Mouse (Mus musculus) frontal cortex, postnatal 10 days (tissue): Measurements from ENCODE around the gene Atl1.

Source experiments
- DNase-seq, 2 experiments: peaks; one replicate each; pipeline ENCODE4 v3.0.0; 2022; ENCODE audit warnings: low spot score in 2 of 2, mixed read lengths in 1 of 2

Gene Atl1

DNA sequence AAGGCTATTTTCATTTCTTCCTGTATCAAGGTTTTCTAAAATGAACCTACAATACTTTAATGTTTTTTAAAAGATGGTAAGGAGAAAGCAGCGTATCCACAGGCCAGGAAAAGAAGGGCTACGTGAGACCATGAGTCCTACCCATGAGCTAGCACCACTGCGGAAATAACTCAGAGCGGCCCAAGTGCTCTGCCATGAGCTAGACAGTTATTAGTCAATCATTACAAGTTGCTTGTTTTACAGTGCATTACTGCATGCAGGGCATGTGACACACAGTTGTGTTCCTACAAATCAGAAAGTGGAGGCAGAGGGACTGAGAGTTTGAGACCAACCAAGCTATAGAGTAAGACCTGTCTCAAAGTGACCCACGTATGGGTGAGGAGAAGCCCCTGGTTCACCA, 8.4 kb upstream of the Atl1 start:
- DNase-seq, result no peak

DNA sequence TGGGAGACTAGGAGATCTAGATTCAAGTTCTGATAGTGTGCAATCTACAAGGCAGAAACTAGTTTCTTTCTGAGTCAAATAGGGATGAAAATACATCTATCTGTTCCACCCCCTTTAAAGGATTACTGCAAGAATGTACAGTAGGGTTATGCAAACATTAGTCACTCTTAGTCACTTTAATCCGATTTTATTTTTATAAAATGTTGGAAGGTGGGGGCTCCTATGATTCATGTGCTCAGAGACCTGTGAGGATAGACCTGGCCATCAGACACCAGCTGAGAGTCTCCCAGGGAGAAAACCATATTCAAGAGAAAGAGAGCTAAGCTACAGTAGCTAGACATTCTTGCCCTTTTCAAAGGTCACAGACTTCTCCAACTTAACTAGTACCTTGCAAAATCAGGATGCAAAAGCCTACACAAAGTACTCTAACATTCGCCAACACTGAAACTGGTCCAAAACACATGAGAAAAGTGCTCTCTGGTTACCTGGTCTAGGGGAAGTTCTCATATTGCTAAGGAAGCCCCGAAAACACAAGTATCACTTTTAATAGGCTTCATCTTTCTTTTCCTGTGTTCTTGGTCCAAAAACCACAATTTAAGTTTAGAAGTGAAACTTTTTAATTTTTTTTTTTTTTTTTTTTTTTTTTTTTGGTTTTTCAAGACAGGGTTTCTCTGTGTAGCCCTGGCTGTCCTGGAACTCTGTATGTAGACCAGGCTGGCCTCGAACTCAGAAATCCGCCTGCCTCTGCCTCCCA, 7.1 kb upstream of the Atl1 start:
- no peak for DNase-seq

DNA sequence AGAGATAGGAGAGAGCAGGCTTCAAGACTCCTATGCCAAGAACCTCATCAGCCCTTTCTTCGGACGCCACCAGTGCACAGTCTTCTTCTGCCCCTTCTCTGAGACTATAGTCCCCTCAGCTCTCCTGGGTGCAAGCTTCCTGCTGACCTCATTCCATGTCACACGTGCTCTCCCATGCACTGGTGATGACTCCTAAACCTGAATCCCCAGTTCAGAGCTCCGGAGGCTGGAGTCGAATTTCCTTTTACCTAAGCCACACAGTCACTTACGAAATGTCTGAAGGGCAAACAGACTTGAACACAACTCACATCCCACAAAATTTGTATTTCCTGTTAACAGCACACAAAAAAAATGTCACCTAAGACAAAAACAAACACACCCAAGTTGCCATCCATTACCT, 4.6 kb upstream of the Atl1 start:
- DNase-seq, result no peak

GRCm38 (mm10) chr12:69888345-69888744, 4.1 kb upstream of the Atl1 start:
- DNase-seq, result no peak

- DNase-seq, result no peak
Observed at GRCm38 (mm10) chr12:69890051-69890450, 2.4 kb upstream of the Atl1 start.

DNA sequence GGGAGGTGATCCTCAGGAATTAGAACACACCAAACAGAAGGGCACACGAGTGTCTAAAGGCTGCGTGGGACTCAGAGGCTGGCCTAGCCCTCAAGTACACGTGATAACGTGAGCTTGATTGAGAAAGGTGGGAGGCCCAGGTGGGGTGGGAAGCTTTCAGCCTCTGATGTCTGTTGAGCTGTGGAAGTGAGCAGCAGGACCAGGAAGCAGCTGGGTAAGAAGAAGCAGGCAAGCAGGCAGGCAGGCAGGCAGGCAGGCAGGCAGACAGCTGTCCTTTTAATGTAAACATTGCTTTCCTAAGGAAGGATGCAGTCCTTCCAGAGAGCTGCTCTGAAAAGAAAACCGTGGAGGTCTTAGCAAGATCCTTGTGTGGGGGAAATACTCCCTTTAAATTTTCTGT, 1.9 kb upstream of the Atl1 start:
- no peak for DNase-seq

GRCm38 (mm10) chr12:69891721-69892120, 693 bp upstream of the Atl1 start:
- no peak for DNase-seq

DNA sequence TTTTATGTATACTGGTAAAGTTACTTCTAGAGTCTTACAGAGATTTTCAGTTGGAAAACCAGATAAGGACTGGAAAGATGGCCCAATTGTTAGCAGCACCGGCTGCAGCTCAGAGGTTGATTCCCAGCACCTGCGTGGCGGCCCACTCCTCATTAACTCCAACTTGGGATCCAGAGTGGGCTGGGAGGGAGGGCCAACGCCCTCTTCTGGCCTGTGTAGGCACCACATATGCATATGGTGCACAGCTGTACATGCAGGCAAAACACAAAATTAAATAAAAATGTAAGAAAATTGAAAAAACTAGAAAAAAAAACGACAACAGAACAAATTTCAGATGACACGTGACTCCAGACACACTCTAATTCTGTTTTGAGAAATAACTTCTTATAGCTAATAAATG, 1.5 kb downstream of the Atl1 start:
- DNase-seq, result no peak

DNA sequence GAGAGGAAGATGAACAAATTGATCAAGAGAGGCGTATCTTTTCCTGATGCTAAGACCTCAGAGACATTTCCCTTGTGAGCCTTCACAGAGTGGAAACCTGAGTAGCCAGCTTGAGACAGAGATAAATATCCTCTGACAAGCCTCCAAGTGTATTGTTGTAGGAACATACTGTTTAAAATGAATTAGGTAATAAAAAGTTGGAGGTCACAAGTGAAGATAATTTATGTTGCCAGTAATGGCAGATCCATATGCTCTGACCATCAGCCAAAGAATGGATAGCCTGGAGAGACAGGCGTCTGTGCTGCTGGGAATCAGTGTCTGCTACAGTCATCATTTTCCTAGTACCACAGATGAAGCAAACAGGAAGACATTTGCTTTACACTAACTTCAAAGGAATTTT, 2.6 kb downstream of the Atl1 start:
- DNase-seq, result no peak

- no peak for DNase-seq
Observed at GRCm38 (mm10) chr12:69898119-69898518, 5.7 kb downstream of the Atl1 start.

- DNase-seq, result no peak
Observed at GRCm38 (mm10) chr12:69904991-69905390, 12.6 kb downstream of the Atl1 start.

DNA sequence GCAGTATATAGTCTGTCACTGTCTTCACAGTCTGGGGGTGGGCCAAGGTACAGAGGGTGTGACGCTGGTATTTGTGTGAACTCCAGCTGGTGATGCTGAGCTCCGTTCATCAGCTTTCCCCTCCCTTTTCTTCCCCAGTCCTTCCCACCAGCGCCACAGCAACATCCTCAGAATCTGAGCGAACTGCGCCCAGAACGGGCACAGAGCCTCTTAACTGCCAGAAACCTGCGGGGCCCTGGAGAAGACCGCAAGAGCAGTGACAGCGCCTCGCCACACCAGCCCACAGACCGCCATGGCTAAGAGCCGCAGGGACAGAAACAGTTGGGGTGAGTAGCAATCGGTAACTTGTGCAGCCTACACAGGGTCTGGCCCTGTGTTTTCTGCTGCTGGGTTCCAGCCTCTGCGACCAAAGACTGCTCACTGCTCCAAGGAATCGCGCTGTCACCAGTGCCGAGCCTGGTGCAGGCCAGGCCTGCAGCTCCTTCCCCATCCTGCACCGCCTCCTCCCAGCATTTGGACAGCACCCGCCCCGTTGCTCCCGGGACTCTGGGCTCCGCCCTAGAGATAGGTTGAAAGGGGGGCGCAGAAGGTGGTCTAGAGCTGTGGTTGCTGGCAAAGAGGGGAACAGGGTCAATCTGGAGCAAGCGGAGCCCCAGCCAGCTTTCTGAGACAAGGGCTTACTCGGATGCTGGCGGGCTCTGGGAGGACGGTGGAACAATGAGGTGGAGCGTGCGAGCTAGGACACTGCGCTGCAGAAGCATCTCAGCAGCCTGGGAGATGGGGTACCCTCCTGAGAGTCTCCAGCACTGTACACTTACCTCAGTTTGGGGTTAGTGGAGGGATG, 15.5 kb downstream of the Atl1 start:
- DNase-seq, result peak; percentile 55 to 67

DNA sequence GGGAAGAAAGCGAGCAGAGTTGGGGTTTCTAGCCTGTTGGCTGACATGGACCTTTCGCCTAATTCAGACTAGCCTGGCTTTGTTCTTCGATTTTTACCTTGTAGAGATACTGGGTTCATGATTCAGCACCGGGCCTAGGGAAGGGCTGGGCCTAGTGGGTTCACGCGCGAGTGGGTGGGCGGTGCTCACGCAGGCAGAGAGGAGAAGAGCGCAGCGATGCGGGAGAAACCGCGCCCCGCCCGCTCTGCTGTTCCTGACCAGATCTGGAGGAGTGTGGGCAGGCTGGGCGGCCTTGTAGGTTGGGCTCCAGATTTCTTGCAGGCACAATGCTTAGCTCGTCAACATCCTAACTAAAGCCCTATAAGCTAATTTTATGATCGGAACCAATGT, 16.1 kb downstream of the Atl1 start:
- DNase-seq, result peak; percentile 76 to 80

GRCm38 (mm10) chr12:69911906-69912305, 19.5 kb downstream of the Atl1 start:
- DNase-seq, result no peak

GRCm38 (mm10) chr12:69912737-69913136, 20.3 kb downstream of the Atl1 start:
- DNase-seq, result no peak

- no peak for DNase-seq
Observed at GRCm38 (mm10) chr12:69917870-69918269, 25.5 kb downstream of the Atl1 start.

- no peak for DNase-seq
Observed at GRCm38 (mm10) chr12:69922099-69922498, 29.7 kb downstream of the Atl1 start.

GRCm38 (mm10) chr12:69923128-69923527, 30.7 kb downstream of the Atl1 start:
- DNase-seq, result no peak

DNA sequence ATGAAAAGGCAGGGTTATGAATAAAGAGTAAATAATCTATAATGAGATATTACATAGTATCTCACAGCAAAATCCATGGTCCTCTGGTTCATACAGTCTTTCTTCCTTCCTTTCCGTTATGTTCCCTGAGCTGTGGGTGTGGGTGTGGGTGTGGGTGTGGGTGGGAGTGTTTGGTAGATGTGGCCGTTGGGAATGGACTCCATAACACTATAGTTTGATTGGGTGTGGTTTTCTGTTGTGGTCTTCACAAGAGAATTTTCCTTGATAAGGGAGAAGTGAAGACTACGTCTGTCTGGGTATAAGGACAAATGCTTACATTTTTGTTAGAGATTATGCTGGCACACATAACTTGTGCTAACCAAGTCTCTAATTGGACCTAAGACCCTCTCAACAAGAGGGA, 31.2 kb downstream of the Atl1 start:
- no peak for DNase-seq

DNA sequence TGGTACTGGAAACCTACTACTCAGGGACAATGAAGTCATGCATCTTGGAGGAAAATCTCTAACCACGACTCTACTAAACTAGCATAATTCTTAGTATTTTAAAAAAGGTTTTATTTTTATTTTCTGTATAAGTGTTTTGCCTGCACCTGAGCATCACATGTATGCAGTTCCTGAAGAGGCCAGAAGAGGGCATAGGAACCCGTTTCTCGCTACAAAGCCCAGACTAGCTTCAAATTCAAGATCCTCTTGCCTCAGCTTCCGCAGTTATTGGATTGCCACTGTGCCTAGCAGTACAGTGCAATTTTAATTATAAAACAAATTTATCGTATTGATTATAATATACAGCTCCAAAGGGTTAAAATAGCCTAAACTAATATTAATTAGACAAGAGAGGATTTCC, 31.6 kb downstream of the Atl1 start:
- DNase-seq, result no peak

- no peak for DNase-seq
Observed at GRCm38 (mm10) chr12:69926716-69927115, 34.3 kb downstream of the Atl1 start.

DNA sequence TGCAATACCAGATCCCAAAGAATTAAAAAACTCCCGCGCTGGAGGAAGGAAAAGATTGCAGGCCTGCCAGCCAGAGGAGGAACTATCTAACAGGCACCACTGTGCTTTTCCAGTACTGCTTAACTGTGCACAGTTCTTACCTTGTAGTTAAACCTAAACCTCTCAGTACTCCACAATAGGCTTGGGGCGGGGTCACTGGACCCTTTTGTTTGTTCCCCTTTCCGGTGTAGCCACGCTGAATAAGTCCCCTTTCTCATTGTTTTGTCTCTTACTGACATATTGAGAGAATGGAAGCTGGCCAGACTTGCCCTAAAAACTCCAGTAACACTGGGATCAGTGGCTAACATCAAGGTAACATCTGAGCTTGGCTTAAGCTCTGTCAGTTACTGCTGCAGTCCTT, 45.3 kb downstream of the Atl1 start:
- DNase-seq, result no peak

DNA sequence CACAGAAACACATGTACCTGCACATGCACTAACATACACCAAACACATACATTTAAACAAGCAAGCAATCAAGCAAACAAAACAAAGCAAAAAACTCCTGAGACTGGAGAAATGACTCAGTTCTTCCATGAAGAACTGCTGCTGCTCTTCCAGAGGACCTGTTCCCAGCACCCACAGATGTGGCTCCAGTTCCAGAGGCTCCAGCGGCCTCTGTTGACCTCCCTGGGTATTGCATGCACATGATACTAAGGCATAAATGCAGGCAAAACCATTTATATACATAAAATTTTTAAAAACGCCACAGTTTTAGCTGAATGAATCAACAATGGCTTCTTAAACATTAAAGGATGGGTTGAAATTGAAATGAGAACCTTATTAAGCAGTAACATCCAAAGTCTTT, 46.9 kb downstream of the Atl1 start:
- DNase-seq, result no peak
